Mouse (Mus musculus): ENCODE data around the gene Rdh11.

GRCm38 (mm10) chr12:79193441-79193840 lies 1.3 kb upstream of the Rdh11 start:
- TF ChIP-seq CTCF (IDR thresholded peaks at IDR 0.05; ENCODE audit: extremely low read depth, insufficient read depth, insufficient read length, insufficient replicate concordance), result peak; percentile 36; the same call in 1 of the 2 replicates
- TF ChIP-seq POLR2A (IDR thresholded peaks at IDR 0.05; ENCODE audit: low read depth, low read length), result no peak
